Mouse (Mus musculus) heart, postnatal 10 days (tissue): ENCODE data around the gene Ptgr2. TPM values are rescaled to one million over a fixed set of nuclear protein-coding genes. Genes with fewer than 3 reads are reported as not detected.
"Not testable (repeated sequence)": the region's sequence is repeated elsewhere in the genome, so short reads cannot be mapped to it uniquely, and the experiment has no call there.

Experiments
- DNase-seq, 2 experiments: peaks; one replicate each; pipeline ENCODE4 v3.0.0; 2021
- intact Hi-C: fragments of 180-260 bp; cut with DNase I; formaldehyde crosslinking; loops from one replicate; pipeline ENCODE4 v1.15.1; 2025
- total RNA-seq, 2 experiments: library from RNA; stranded (reverse); gene quantifications; 2 replicates each; pipeline ENCODE4 v1.2.3; 2021

The Ptgr2 gene
- total RNA-seq, 2 experiments from 2014 or later, result 155 to 176 TPM

DNA sequence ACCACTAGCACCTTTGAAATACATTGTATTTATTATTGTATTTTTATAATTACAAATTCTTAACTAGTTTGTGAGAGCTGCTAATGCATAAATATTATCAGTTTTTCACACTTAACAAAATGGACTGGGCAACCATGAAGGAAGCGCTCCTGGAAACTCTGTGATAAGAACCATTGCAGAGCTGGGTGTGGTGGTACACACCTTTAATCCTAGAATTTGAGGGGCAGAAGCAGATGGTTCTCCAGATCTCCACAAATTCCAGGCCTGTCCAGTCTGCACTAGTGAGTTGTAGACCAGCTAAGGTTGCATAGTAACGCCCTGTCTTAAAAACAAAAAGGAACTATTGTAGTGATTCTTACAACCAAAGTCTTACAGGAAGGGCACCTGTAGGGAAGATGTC is 14.2 kb downstream of the Ptgr2 start:
- DNase-seq, result no peak
- intact Hi-C loops, result no loop called here

DNA sequence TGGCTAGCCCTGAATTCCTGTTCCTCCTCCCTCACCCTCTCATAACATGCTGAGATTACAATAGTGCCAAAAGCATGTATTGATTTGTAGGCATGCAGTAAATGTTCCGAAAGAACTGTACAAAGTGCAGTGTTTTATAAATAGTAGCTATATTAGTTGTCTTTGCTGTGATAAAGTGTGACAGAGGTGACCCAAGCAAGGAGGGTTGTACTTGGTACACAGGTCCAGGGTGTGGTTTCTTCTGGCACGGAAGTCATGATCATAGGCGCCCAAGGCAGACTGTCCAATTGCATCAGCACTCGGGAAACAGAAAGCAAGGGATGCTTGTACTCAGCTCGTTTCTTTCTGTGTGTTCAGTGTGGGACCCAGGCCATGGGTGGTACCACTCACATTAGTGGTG is 19.1 kb downstream of the Ptgr2 start:
- intact Hi-C loops, result no loop called here
- DNase-seq, result no peak

DNA sequence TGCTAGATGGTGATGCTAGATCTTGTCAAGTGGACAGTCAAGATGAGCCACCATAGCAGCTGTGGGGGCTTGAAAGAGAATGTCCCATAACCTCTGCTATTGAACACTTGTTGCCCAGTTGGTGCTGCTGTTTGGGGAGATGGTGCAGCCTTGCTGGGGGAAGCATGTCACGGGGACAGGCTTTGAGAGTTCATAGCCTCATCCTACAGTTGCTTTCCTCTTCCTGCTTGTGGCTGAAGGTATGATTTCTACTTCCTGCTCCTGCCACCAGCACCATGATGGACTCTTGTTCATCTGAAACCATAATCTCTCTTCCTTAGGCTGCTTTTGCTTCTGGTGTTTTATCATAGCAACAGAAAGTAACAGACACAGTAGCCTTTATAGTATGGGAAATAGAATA is 19.5 kb downstream of the Ptgr2 start:
- intact Hi-C loops, result no loop called here
- DNase-seq, result no peak

DNA sequence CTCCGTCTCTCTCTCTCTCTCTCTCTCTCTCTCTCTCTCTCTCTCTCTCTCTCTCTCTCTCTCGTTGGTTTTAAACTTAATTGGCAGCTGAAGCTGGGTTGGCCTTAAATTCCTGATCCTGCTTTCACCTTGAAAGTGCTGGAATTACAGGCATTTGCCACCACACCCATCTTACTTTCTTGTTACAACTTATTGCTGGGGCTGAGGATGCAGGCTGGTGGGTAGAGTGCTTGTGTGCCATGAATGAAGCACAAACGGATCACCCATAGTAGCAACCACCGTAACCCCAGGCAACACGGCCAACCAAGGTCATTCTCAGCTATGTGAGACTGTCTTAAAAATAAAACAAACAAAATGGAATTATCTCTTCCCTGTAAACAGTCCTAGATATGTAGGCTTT is 26.3 kb downstream of the Ptgr2 start:
- DNase-seq, result no peak
- intact Hi-C loops, result no loop called here

DNA sequence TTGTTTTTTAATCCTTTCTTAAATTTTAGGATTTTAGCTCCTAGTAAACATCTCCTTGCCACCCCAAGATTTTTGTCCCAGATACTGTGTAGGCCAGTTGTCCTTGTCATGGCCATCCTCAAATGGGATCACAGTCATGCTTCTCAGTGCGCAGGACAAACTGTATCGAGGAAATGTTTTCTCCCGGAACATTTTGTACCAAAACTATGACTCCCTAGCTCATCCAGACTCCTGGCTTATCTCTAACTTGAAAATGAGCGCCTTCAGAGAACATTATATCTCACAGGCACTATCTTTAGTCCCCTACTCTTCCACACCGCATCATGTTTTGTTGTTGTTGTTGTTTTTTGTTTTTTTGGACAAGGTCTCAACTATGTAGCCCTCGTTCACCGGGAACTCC is 31.0 kb downstream of the Ptgr2 start:
- intact Hi-C loops, result no loop called here

DNA sequence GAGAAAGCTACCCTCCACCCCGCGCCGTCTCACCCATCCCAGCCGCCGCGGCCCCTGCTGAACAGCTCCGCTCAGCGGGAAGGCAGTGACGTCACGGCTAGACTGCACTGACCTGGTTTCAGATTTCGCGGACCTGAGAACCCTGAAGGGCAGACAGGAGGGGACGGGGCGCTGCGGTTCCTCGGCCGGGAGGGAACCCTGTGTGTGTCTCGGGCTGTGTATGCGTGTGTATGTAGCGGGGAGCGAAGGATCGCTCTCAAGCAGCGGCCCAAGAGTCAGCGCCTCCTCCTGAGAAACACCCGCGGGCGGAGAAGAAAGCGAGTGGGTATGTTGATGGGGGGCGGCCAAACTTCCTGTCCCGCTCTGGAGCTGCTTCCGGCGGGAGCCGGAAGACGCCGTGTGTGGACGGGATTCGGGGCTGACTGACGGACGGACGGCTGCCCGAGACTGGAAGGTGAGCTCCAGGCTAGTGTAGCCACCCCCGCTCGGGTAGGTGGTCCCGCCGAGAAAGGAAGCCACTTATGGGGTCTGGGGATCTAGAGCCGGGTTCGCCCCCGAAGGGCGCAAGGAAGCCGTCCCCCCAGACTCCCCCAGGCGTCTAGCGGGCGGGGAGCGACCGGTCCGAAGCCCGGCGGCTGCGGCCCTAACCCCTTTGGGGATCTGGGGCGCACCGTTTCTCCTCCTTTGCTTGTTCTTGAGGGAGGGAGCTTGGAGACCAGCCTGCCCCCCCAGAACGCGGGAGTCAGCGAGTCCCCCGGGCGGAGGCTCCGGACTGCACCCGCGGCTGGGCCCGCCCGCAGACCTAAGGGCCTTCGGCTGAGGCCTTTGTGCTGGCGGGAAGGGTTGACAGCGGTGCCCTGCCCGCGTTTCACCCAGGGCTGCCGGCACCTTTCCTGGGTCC is 31.9 kb downstream of the Ptgr2 start, which contains the start of gene Zfp410:
Gene Zfp410 (plus strand): TSS at position 132 of the 901 bp plus-strand sequence.
- intact Hi-C loops, result no loop called here
- DNase-seq, result peak; percentile 91 to 93

More for the DNA sequence above, 31.0 kb downstream of the Ptgr2 start:
- DNase-seq, result no peak

DNA sequence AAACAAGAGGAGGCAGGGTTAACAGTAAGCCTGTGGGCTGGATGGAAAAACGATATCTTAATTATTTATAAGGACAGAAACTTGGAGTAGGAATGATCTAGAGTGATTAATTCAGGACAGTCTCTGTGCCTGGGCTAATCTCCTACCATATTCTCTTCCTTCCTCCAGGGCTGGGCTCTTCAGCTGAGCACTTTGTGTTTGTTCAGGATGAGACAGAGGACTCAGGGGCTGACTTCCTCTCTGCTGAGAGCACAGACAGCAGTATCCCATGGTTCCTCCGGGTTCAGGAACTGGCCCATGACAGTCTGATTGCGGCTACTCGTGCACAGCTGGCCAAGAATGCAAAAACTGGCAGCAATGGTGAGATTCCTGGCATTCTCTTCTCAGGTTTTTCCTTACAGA is 42.1 kb downstream of the Ptgr2 start:
- intact Hi-C loops, result no loop called here
- DNase-seq, result peak; percentile 79 to 80

DNA sequence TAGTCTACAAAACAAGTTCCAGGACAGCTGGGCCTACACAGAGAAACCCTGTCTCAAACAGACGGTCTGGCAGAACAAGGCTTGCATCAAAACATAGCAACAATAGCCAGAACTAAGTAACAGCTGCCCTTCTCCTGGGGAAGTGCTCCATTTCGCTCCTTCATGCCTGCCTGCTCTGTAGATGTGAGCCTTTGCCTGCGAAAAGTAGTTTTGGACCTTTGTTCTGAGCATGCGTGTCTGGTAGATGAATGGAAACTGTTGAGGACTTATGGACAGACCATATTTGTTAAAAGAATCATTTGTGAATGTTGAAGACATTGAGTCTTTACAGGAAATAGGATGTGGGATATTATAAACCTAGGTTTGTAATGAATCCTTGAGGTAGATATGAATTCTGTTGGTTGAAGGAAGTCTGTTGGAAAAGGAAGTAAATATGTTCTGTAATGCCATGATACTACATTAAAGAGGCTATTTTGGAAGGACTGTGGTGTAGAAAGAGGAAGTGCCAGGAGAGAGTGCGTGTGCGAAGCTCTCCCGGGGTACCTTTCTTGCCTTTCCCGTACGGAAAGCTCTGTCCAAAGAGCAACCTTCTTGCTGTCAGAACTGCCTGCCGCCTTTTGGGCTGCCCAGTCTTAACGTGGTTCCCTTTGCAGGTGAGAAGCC is 52.1 kb downstream of the Ptgr2 start:
- intact Hi-C loops, result no loop called here
- DNase-seq, result no peak

DNA sequence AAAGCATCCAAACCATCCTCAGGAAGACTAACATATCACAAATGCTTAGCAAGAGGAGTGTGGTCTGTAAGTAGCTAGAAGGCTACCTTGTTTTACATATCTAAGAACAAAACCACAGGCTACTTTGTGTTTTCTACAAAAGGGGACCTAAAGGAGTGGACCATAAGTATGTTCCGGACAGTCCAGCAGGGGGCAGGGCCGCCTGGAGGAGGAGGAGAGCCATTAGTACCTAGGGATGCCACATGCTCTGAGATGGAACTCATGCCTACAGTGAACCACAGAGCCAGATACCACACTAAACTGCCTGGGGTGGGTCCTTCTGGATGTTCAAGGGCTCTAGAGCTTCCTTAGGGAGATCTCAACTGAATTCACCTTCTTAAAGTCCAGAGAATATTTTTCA is 62.2 kb downstream of the Ptgr2 start:
- intact Hi-C loops, result no loop called here
- DNase-seq, result peak; percentile 33 to 54

DNA sequence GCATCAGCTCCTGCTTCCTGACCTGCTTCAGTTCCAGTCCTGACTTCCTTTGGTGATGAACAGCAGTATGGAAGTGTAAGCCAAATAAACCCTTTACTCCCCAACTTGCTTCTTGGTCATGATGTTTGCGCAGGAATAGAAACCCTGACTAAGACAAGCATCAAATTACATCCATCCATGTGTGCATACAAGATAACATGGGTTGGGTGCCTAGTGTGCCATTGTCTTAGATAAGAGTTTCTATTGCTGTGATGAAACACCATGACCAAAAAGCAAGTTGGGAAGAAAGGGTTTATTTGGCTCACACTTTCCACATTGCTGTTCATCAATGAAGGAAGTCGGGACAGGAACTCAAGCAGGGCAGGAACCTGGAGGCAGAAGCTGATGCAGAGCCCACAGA is 73.7 kb downstream of the Ptgr2 start:
- intact Hi-C loops, DNase-seq: not testable (repeated sequence)

DNA sequence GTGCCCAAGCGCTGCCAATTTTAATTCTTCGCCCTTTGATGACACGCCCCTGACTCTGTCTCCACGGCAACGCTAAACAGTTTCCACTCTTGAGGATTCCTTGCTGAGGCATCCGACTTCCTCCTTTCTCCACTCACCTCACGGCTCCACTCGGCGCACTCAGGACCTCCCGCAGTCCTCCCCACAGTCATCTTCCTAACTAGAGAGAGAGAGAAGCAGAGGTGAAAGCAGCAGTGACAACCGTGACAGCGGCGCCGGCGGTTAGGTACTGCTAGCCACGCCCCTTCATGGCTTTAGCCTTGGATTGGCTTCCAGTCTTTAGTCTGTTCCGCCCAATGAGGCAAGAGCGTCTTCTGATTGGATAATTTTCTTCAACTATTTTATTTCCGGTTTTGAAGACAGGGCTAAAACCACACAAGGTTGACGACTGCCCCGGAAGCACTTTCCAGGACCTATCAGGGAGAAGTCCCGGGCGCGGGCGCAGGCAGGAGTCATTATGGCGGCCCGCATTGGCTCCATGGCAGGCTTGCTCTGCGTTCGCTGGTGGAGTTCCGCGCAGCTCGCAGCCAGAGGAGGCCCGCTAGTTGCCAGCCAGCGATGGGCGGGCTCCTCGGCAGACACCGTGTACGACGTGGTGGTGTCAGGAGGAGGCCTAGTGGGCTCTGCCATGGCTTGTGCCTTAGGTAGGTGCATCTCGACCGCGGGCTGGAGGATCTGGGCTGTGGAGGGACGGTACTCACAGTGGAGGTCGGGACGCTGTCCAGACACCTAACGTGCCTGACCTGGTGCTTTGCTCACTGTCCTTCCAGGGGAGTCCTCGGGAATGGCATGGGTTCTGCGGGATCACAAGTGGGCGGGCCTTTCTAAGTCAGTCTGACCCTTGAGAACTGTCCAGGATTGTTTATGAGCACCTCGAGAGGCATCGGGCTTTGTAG is 76.8 kb downstream of the Ptgr2 start, which contains the start of the genes Coq6 and Fam161b:
Gene Coq6 (plus strand): TSS at position 103 of the 935 bp plus-strand sequence.
Gene Fam161b (minus strand): TSS at position 279 of the 935 bp plus-strand sequence.
- intact Hi-C loops, result loop anchor here (2.0 to 5.0 kb wide), 2 partner anchors 47 to 90 kb away; partner anchors contain the start of genes Aldh6a1, Bbof1, Entpd5 and Lin52
- peak; percentile 96 to 97 for DNase-seq

DNA sequence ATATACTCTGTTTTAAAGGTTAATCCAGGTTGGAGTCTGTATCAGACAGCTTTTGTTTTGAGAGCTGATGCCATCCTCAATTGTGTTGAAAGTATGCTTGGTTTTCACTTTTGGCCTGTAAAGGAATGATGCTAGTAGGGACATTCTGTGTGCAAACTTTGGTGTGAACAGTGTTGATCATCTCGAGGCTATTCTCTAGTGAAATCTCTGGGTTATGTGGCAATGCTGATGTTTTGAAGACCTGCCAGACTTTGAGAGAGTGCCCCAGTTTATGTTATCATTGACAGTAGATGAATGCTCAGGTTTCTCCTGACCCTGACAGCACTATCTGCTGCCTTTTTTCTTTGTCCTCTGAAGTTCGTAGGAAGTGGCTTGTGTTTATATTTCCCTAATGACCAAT is 77.8 kb downstream of the Ptgr2 start:
- DNase-seq, result no peak
- intact Hi-C loops, result loop anchor here (5.0 kb wide), 1 partner anchor 89 kb away; the partner anchor contains the start of genes Aldh6a1 and Lin52

DNA sequence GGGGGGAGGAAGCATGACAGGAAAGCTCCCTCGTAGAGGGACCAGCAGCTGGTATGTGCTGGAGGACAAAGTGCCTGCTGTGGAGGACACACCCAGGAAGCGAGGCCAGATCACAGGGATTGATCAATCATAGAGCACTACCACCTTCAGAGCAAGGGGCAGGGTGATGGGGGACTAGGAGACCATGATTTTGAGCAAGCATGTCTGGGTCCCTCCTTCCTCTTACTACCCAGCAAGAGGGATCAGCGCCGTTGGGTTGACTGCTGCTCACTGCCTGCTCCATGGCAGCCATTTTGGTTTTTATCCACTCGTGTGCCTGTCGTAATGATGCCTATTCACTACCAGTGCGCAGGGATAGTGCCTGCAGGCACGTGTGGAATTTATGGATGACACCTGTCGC is 79.3 kb downstream of the Ptgr2 start:
- intact Hi-C loops, result loop anchor here (5.0 kb wide), 1 partner anchor 88 kb away; the partner anchor contains the start of genes Aldh6a1 and Lin52
- DNase-seq, result no peak

DNA sequence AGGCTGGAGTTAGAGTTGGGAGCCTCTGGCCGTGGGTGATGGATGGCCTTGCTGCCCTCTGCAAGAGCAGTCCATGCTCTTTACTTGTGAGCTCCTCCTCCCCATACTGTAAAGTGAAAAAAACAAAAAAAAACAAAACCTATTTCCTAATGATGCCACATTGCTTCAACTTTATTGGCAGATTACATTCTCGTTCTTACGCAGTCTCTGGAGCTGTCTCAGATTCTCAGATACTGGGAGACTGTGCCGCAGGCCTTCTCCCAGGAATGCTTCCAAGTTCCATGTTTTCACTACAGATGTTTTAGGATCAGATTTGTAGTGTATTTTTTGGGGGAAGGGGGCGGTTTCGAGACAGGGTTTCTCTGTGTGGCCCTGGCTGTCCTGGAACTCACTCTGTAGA is 80.1 kb downstream of the Ptgr2 start:
- intact Hi-C loops, result no loop called here
- DNase-seq, result no peak

Other genes with a start within 250 kb of the Ptgr2 start
- 1 to 10 TPM; 1.6 to 2.0 TPM for gene Acot4, start 246.9 kb upstream of the Ptgr2 start, total RNA-seq
- gene Gm49366, start 246.3 kb upstream of the Ptgr2 start, total RNA-seq, result not detected
- gene Acot3, start 233.1 kb upstream of the Ptgr2 start, total RNA-seq, result 1 to 10 TPM; 2.6 to 3.7 TPM
- not detected for gene Acot5, start 215.9 kb upstream of the Ptgr2 start, total RNA-seq
- 1 to 10 TPM; 3.3 to 3.8 TPM for gene Acot6, start 184.6 kb upstream of the Ptgr2 start, total RNA-seq
- 10 to 100 TPM; 10.3 to 10.6 TPM for gene Dnal1, start 170.9 kb upstream of the Ptgr2 start, total RNA-seq
- gene Pnma1, start 136.7 kb upstream of the Ptgr2 start, total RNA-seq, result under 1 TPM; 0.35 to 0.43 TPM
- gene Elmsan1, start 66.4 kb upstream of the Ptgr2 start, total RNA-seq, result 10 to 100 TPM; 19.5 to 20.3 TPM
- gene Zfp410, start 31.6 kb downstream of the Ptgr2 start, total RNA-seq, result 10 to 100 TPM; 33.6 to 34.8 TPM
- gene Coq6, start 76.4 kb downstream of the Ptgr2 start, total RNA-seq, result 10 to 100 TPM; 89.2 to 93.1 TPM
- gene Fam161b, start 76.6 kb downstream of the Ptgr2 start, total RNA-seq, result 1 to 10 TPM; 5.7 to 6.1 TPM
- 10 to 100 TPM; 50.0 to 58.4 TPM for gene Entpd5, start 123.8 kb downstream of the Ptgr2 start, total RNA-seq
- 1 to 10 TPM; 1.9 TPM for gene Bbof1, start 123.8 kb downstream of the Ptgr2 start, total RNA-seq
- 10 to 100 TPM; 10.7 TPM for gene Rnf113a2, start 132.0 kb downstream of the Ptgr2 start, total RNA-seq
- gene Aldh6a1, start 165.8 kb downstream of the Ptgr2 start, total RNA-seq, result 10 to 100 TPM; 59.7 to 66.2 TPM
- gene Lin52, start 166.2 kb downstream of the Ptgr2 start, total RNA-seq, result 1 to 10 TPM; 8.0 to 9.1 TPM